Mouse (Mus musculus) spleen, adult 2 months (tissue): ENCODE measurements around the gene Iqschfp.

Source experiments
- CTCF ChIP-seq: fragments of 200-500 bp; IDR thresholded peaks from 2 replicates; pipeline ENCODE4 v1.5.1; 2011; ENCODE audit warnings: mild to moderate bottlenecking, inconsistent platforms; ENCODE audit not compliant: insufficient read depth, insufficient read length, insufficient replicate concordance; ENCODE audit errors: extremely low read depth
- POLR2A ChIP-seq: fragments of 200-500 bp; IDR thresholded peaks from 2 replicates; pipeline ENCODE4 v1.6.1; 2011; ENCODE audit warnings: low read depth, low read length, inconsistent platforms

- TF ChIP-seq CTCF (no peak), POLR2A (no peak)
Observed at GRCm38 (mm10) chr3:67983329-67983728, 91.3 kb downstream of the Iqschfp start.
